Mouse (Mus musculus) liver, embryonic 12.5 days (tissue): ENCODE measurements at regions not wholly inside any gene's neighbourhood (a gene's known extent, or its start where the extent isn't known, plus 50 kb on each side); places are given as distances from the start of the nearest gene placed in this dataset.

Experiments
- ATAC-seq: fragments of 200-750 bp; cut with Nextera tagmentation; 2 replicates; pipeline ENCODE4 v1.8.0; 2017; ENCODE audit warnings: moderate number of reproducible peaks, mild to moderate bottlenecking, moderate library complexity
- H3K27ac ChIP-seq: fragments of 300-500 bp; sonication (generic); 2 replicates; pipeline ENCODE4 v1.5.1; 2016; ENCODE audit warnings: mild to moderate bottlenecking
- H3K27me3 ChIP-seq: fragments of 300-500 bp; sonication (generic); replicated peaks from 2 replicates; pipeline ENCODE4 v1.6.1; 2016; ENCODE audit warnings: mild to moderate bottlenecking, moderate library complexity
- H3K36me3 ChIP-seq: fragments of 300-500 bp; sonication (generic); 2 replicates; pipeline ENCODE4 v1.6.1; 2016; ENCODE audit warnings: mild to moderate bottlenecking, moderate library complexity
- H3K4me1 ChIP-seq: fragments of 300-500 bp; sonication (generic); 2 replicates; pipeline ENCODE4 v1.6.1; 2016
- H3K4me2 ChIP-seq: fragments of 300-500 bp; sonication (generic); 2 replicates; pipeline ENCODE4 v1.6.1; 2016; ENCODE audit warnings: mild to moderate bottlenecking, moderate library complexity
- H3K4me3 ChIP-seq: fragments of 300-500 bp; sonication (generic); 2 replicates; pipeline ENCODE4 v1.5.1; 2016; ENCODE audit warnings: mild to moderate bottlenecking, moderate library complexity
- H3K9ac ChIP-seq: fragments of 300-500 bp; sonication (generic); 2 replicates; pipeline ENCODE4 v1.6.1; 2016; ENCODE audit warnings: mild to moderate bottlenecking, moderate library complexity
- H3K9me3 ChIP-seq: fragments of 300-500 bp; sonication (generic); replicated peaks from 2 replicates; pipeline ENCODE4 v1.6.1; 2016; ENCODE audit warnings: mild to moderate bottlenecking, moderate library complexity
- WGBS: fragments of 180-500 bp; shearing (Covaris S2); methylation state at CpG from one replicate; pipeline ENCODE4 v1.1.7; 2016; ENCODE audit not compliant: insufficient replicate concordance; 5-methylcytosine and 5-hydroxymethylcytosine counted together

- WGBS, result 43% methylated on average over 16 of the region's 16 CpGs
- no peak for ATAC-seq
- Histone ChIP-seq H3K27me3 (no peaks in the 10 kb centered on the region), H3K4me3 (no peak overlapping the region), H3K36me3 (no peaks in the 10 kb centered on the region), H3K4me1 (no peaks in the 10 kb centered on the region), H3K4me2 (no peak overlapping the region), H3K9me3 (no peaks in the 10 kb centered on the region), H3K27ac (no peak overlapping the region), H3K9ac (no peak overlapping the region)
Measured at GRCm38 (mm10) chr3:34481821-34482713, 168.1 kb upstream of the Sox2 start.

- no peaks in the 10 kb centered on the region for H3K9me3 ChIP-seq
- no peak overlapping the region for H3K27ac ChIP-seq
- WGBS, result 48% methylated on average over 3 of the region's 3 CpGs
- H3K4me3 ChIP-seq, result no peak overlapping the region
- no peak overlapping the region for H3K9ac ChIP-seq
- no peak for ATAC-seq
- no peak overlapping the region for H3K4me2 ChIP-seq
- H3K36me3 ChIP-seq, result no peaks in the 10 kb centered on the region
- no peaks in the 10 kb centered on the region for H3K27me3 ChIP-seq
- H3K4me1 ChIP-seq, result no peaks in the 10 kb centered on the region
Measured at GRCm38 (mm10) chr3:34481314-34481713, 168.9 kb upstream of the Sox2 start.

DNA sequence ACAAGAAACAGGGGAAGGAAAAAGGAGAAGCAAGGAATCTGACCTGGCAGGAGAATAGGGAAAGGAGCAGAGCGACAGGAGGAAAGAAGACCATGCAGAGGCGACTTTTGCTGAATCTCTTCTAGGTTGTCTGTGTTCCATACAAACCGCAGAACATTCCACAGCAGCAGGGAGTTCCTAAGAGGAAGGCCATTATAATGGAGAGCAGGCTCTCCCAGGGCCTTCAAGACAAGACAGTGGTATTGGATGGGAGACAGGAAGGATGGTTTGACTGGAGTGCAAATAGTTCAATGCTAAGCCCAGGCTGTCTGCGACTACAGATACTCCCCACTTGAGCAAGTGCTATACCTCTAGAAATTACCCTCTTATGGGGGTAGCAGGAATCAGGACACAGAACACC, 176.1 kb upstream of the Sox2 start:
- WGBS, result 46% methylated on average over 4 of the region's 4 CpGs
- Histone ChIP-seq H3K9me3 (no peaks in the 10 kb centered on the region), H3K4me3 (no peak overlapping the region), H3K9ac (no peak overlapping the region), H3K4me1 (no peaks in the 10 kb centered on the region), H3K27me3 (no peaks in the 10 kb centered on the region), H3K36me3 (no peaks in the 10 kb centered on the region), H3K4me2 (no peak overlapping the region), H3K27ac (no peak overlapping the region)
- ATAC-seq, result no peak

DNA sequence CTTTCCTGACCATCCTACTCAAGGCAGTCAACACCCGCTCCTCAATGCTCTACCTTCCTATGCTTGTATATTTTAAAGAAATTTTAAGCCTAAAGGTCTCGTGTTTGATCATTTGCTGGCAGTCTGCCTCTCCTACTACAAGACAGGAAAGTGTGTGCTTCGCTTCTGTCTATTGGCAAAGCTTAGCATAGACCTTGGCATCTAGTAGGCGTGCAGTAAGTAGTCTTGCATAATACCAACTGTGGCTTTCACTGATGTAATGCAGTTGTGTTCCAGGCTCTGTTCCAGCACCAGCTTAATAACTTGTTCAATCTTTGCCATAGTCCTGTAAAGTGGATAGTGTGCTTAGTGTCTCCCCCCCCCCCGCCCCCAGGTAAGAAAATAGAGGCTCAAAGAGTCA, 179.5 kb upstream of the Sox2 start:
- H3K27me3 ChIP-seq, result no peaks in the 10 kb centered on the region
- no peaks in the 10 kb centered on the region for H3K9me3 ChIP-seq
- 54% methylated on average over 5 of the region's 5 CpGs for WGBS
- no peak overlapping the region for H3K4me3 ChIP-seq
- H3K9ac ChIP-seq, result no peak overlapping the region
- no peak overlapping the region for H3K4me2 ChIP-seq
- H3K36me3 ChIP-seq, result no peaks in the 10 kb centered on the region
- H3K4me1 ChIP-seq, result no peaks in the 10 kb centered on the region
- no peak for ATAC-seq
- H3K27ac ChIP-seq, result no peak overlapping the region

DNA sequence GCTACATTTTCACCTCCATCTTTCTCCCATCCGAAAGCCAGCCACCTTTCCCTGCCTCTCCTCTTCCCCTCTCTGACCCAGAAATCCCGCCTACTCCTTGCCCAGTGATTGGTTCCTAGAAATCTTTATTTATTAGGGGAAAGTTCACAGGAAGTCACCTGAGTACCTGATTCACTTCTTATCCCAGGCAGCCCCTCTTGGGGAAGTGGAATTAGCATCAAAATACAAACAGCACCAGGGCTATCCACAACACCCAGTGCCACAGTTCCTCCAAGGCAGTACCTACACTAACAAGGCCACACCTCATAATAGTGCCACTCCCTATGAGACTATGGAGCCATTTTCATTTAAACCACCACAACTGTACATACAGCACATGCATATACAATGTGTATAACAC, 180.3 kb upstream of the Sox2 start:
- Histone ChIP-seq H3K4me2 (no peak overlapping the region), H3K9ac (no peak overlapping the region), H3K4me1 (no peaks in the 10 kb centered on the region), H3K36me3 (no peaks in the 10 kb centered on the region), H3K4me3 (no peak overlapping the region), H3K9me3 (no peaks in the 10 kb centered on the region), H3K27ac (no peak overlapping the region), H3K27me3 (no peaks in the 10 kb centered on the region)
- ATAC-seq, result no peak
- 55% methylated on average over 2 of the region's 2 CpGs for WGBS

DNA sequence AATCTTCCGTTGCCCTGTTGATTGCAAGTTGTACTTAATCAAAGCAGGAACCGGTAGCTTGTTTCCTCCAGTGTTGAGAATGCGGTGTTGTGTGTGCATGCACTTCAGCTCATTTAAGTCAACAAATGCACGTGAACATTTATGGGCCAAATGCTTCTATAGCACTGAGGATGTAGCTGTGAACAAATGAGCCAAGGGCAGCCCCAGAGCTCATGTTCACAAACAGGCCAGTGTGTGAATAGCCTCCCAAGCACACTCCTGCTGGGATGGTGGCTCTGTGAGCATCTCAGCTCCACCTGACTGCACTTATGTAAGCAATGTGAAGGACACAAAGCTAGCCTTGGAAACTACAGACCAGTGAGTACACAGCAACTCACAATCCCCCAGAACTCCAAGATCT, 183.9 kb upstream of the Sox2 start:
- Histone ChIP-seq H3K9ac (no peak overlapping the region), H3K4me2 (no peak overlapping the region), H3K27ac (no peak overlapping the region), H3K9me3 (no peaks in the 10 kb centered on the region), H3K4me3 (no peak overlapping the region), H3K4me1 (no peaks in the 10 kb centered on the region), H3K36me3 (no peaks in the 10 kb centered on the region), H3K27me3 (no peaks in the 10 kb centered on the region)
- ATAC-seq, result no peak
- 59% methylated on average over 4 of the region's 4 CpGs for WGBS

GRCm38 (mm10) chr3:34465040-34465831, 185.0 kb upstream of the Sox2 start:
- Histone ChIP-seq H3K27me3 (no peaks in the 10 kb centered on the region), H3K27ac (no peak overlapping the region), H3K4me2 (no peak overlapping the region), H3K36me3 (no peaks in the 10 kb centered on the region), H3K4me1 (no peaks in the 10 kb centered on the region), H3K9me3 (no peaks in the 10 kb centered on the region), H3K9ac (no peak overlapping the region), H3K4me3 (no peak overlapping the region)
- 62% methylated on average over 17 of the region's 17 CpGs for WGBS
- ATAC-seq, result no peak

DNA sequence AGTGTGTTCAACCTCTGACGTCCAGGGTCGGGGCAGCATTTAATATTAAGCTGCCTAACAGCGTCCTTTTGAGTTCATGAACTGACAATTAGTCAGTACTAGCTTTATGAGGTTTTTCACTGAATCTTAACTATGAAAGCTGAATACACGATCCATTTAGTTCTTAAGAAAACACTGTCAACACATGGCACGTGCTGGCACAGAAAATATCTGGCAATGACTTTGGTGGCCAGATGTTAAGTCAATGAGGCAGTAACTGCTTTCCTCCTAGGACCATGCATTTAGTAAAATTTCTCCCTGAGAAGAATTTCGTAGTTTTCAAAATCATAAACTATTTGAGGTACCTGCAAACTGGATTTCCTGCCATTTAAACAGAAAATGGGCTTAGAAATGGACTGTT, 191.4 kb upstream of the Sox2 start:
- H3K4me3 ChIP-seq, result no peak overlapping the region
- H3K36me3 ChIP-seq, result no peaks in the 10 kb centered on the region
- no peaks in the 10 kb centered on the region for H3K27me3 ChIP-seq
- no peak overlapping the region for H3K9ac ChIP-seq
- H3K4me2 ChIP-seq, result no peak overlapping the region
- H3K27ac ChIP-seq, result no peak overlapping the region
- no peaks in the 10 kb centered on the region for H3K9me3 ChIP-seq
- no peak for ATAC-seq
- 59% methylated on average over 6 of the region's 6 CpGs for WGBS
- no peaks in the 10 kb centered on the region for H3K4me1 ChIP-seq

DNA sequence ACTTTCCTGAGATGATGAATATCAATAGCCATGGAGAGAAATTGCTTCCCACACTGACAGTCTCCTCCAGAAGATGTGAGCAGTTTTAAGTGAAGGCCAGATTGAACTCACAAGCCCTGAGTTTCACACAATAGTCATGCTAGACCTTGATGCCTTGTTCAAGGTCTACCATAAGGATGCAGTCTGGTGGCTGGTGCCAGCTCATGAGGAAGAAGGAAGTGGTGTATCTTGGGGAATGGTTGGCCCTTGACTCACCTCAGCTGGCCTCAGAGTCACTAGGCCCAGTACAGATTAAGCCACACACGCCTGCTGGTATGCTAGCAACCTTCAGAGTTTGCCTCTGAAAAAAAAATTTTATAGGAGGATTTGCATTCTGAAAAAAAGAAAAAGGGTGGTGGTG, 192.4 kb upstream of the Sox2 start:
- Histone ChIP-seq H3K9me3 (no peaks in the 10 kb centered on the region), H3K27me3 (no peaks in the 10 kb centered on the region), H3K9ac (no peak overlapping the region), H3K27ac (no peak overlapping the region), H3K4me3 (no peak overlapping the region), H3K4me2 (no peak overlapping the region), H3K4me1 (no peaks in the 10 kb centered on the region), H3K36me3 (no peaks in the 10 kb centered on the region)
- no peak for ATAC-seq
- 63% methylated on average over 1 of the region's 1 CpGs for WGBS

DNA sequence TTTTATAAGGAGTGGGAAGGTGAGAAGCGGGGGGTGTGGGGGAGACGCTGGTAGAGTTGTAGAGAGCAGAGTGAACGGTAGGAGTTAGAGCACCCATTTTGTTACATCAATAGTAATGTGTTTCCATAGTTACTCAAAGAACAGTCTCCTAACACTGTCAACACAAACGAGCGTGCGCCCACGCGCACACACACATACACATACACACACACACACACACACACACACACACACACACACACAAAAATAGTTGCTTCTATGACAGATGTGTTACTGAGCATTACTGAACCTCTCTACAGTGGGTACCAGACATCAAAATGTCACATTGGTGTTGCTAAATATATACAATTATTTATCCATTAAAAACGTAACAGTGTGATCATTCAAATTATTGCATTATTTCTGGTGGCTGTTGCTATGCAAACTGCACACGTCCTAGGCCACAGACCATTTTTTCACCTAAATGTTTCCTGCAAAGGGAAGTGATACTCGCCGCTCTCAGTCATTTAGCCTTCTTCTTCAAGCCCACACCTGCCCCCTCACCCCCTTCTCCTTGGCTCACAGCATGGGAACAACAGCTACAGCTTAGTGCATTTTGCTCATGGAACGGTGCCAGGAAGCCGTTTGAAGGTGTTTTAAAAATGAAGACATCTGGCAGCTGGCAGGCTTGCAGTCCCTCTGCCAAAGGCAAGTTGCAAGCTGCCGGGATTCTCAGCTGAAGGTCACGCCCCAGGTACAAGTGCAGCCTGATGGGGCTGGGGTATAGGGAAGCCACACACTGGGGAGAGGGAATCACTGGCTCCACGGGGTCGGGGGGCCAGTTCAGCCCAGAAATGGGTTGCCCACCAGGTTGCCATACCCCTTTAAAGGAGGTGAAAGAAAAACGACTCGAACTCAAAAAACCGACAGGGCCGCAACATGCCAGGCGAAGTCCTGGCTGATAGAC, 193.4 kb upstream of the Sox2 start:
- no peaks in the 10 kb centered on the region for H3K36me3 ChIP-seq
- no peak overlapping the region for H3K4me3 ChIP-seq
- H3K9me3 ChIP-seq, result no peaks in the 10 kb centered on the region
- no peak overlapping the region for H3K27ac ChIP-seq
- H3K4me1 ChIP-seq, result no peaks in the 10 kb centered on the region
- no peaks in the 10 kb centered on the region for H3K27me3 ChIP-seq
- H3K4me2 ChIP-seq, result no peak overlapping the region
- WGBS, result 75% methylated on average over 23 of the region's 23 CpGs
- no peak overlapping the region for H3K9ac ChIP-seq
- ATAC-seq, result no peak

DNA sequence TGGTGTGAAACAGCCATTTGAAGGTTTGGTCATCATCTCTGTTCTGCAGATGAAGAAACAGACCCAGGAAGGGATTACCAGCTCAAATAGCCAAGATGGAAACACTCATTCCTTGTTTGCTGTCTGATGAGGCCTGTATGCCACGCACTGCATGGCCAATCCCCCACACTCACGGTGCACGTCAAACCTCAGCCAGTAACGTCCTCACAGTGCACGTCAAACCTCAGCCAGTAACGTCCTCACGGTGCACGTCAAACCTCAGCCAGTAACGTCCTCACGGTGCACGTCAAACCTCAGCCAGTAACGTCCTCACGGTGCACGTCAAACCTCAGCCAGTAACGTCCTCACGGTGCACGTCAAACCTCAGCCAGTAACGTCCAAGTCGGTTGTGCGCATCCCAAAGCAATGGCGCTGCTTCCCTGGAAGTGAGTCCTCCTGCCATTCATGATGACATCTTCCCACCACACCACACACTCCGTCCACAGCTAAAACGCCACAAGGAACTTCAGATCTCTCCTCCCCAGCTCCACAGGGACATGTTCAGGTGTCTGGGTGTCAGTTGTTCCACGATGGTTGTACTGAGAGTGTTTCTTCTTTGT, 196.1 kb upstream of the Sox2 start:
- WGBS, result 79% methylated on average over 24 of the region's 24 CpGs
- Histone ChIP-seq H3K36me3 (no peaks in the 10 kb centered on the region), H3K9ac (no peak overlapping the region), H3K27me3 (no peaks in the 10 kb centered on the region), H3K4me1 (no peaks in the 10 kb centered on the region), H3K4me3 (no peak overlapping the region), H3K9me3 (no peaks in the 10 kb centered on the region), H3K27ac (no peak overlapping the region), H3K4me2 (no peak overlapping the region)
- no peak for ATAC-seq
